Comparison of ENCODE assay signal across 13 mouse cellular contexts in genomic region chr10:93365824-93366223, GRCm38 (mm10). TPM values are rescaled to one million over a fixed set of nuclear protein-coding genes. Genes with fewer than 3 reads are reported as not detected.
DNase-seq lines count a peak whose midpoint lies in the region; ATAC-seq and TF ChIP-seq lines count a peak whose summit lies in the region.
"Had no signal": no experiment of that assay in that cellular context is flagged by ENCODE, and none has a peak within 500 bp of the region (broad histone marks: within the 10 kb centered on the region; RNA-seq: fewer than 3 reads in every experiment).

No protein-coding gene starts in this region.

- 0 out of 2 replicates have a peak, but pooled peaks have one; percentile 10 for ATAC-seq in hindbrain, postnatal 0 days
- no peak for ATAC-seq in hindbrain, embryonic 13.5 days (ENCODE audit: low FRiP score)

- no peak for TF ChIP-seq POLR2A in bone marrow macrophage, adult 2 months (IDR thresholded peaks at IDR 0.05; ENCODE audit: borderline replicate concordance, low read depth, low read length)

- no peaks in the 10 kb centered on the region for H3K4me1 ChIP-seq in hindbrain, postnatal 0 days (ENCODE audit: insufficient read depth, low read length)
- no peaks in the 10 kb centered on the region for H3K4me1 ChIP-seq in hindbrain, embryonic 13.5 days (replicated peaks)
- peaks cover 27% of the 10 kb centered on the region for H3K4me1 ChIP-seq in bone marrow macrophage, adult 2 months (ENCODE audit: control insufficient read depth, insufficient read depth, low read length)
- H3K4me1 ChIP-seq: embryonic facial prominence, embryonic 15.5 days; liver, embryonic 15.5 days; neural tube, embryonic 12.5 days had no signal

- TF ChIP-seq CTCF in hindbrain, postnatal 0 days (IDR thresholded peaks at IDR 0.05; ENCODE audit: low read depth): no peak
- TF ChIP-seq CTCF in bone marrow macrophage, adult 2 months (IDR thresholded peaks at IDR 0.05; ENCODE audit: low read depth, low read length): peak; percentile 25; the same call in 1 of the 2 replicates

- 85% methylated on average over 5 of the region's 5 CpGs for WGBS in hindbrain, postnatal 0 days
- 82% methylated on average over 5 of the region's 5 CpGs for WGBS in hindbrain, embryonic 13.5 days

- DNase-seq in hindbrain, postnatal 0 days (ENCODE audit: low spot score): no peak
- DNase-seq in retina, embryonic 14.5 days (ENCODE audit: low spot score): peak; percentile 25
- no peak for DNase-seq in retina, postnatal 1 day
- DNase-seq in ovary, adult 18-20 months (ENCODE audit: low spot score): no peak
- DNase-seq in cerebellum, postnatal 25 days: no peak
- DNase-seq in adrenal gland, postnatal 10 days: no peak
- DNase-seq: cerebellum, adult 2 months had no signal

- H3K9me3 ChIP-seq in hindbrain, postnatal 0 days (ENCODE audit: low read length): no peaks in the 10 kb centered on the region
- no peaks in the 10 kb centered on the region for H3K9me3 ChIP-seq in hindbrain, embryonic 13.5 days
- H3K9me3 ChIP-seq: embryonic facial prominence, embryonic 15.5 days; forebrain, embryonic 12.5 days; liver, embryonic 15.5 days; neural tube, embryonic 12.5 days had no signal

- H3K4me3 ChIP-seq in hindbrain, postnatal 0 days (ENCODE audit: low read length): no peak overlapping the region
- H3K4me3 ChIP-seq in hindbrain, embryonic 13.5 days: no peak overlapping the region
- no peak overlapping the region for H3K4me3 ChIP-seq in bone marrow macrophage, adult 2 months (ENCODE audit: insufficient read depth, low read length)
- H3K4me3 ChIP-seq: embryonic facial prominence, embryonic 15.5 days; forebrain, embryonic 12.5 days; liver, embryonic 15.5 days; neural tube, embryonic 12.5 days had no signal

- no peak overlapping the region for H3K27ac ChIP-seq in hindbrain, postnatal 0 days
- H3K27ac ChIP-seq in hindbrain, embryonic 13.5 days: no peak overlapping the region
- peak overlapping the region; percentile 69 for H3K27ac ChIP-seq in bone marrow macrophage, adult 2 months (ENCODE audit: insufficient read depth, low read depth, low read length)
- H3K27ac ChIP-seq: embryonic facial prominence, embryonic 15.5 days; forebrain, embryonic 12.5 days; liver, embryonic 15.5 days; neural tube, embryonic 12.5 days had no signal

- no peak overlapping the region for H3K9ac ChIP-seq in hindbrain, postnatal 0 days (replicated peaks; ENCODE audit: low read length)
- no peak overlapping the region for H3K9ac ChIP-seq in hindbrain, embryonic 13.5 days
- H3K9ac ChIP-seq: embryonic facial prominence, embryonic 15.5 days; forebrain, embryonic 12.5 days; liver, embryonic 15.5 days; neural tube, embryonic 12.5 days had no signal

- H3K27me3 ChIP-seq in hindbrain, postnatal 0 days (ENCODE audit: insufficient read depth, low read length): no peaks in the 10 kb centered on the region
- H3K27me3 ChIP-seq in hindbrain, embryonic 13.5 days: no peaks in the 10 kb centered on the region
- H3K27me3 ChIP-seq: embryonic facial prominence, embryonic 15.5 days; forebrain, embryonic 12.5 days; liver, embryonic 15.5 days; neural tube, embryonic 12.5 days had no signal

- H3K4me2 ChIP-seq in hindbrain, postnatal 0 days (ENCODE audit: low read depth, low read length): no peak overlapping the region
- H3K4me2 ChIP-seq in hindbrain, embryonic 13.5 days: no peak overlapping the region
- H3K4me2 ChIP-seq: embryonic facial prominence, embryonic 15.5 days; forebrain, embryonic 12.5 days; liver, embryonic 15.5 days; neural tube, embryonic 12.5 days had no signal

- no peaks in the 10 kb centered on the region for H3K36me3 ChIP-seq in hindbrain, postnatal 0 days (ENCODE audit: insufficient read depth, low read length)
- no peaks in the 10 kb centered on the region for H3K36me3 ChIP-seq in hindbrain, embryonic 13.5 days
- H3K36me3 ChIP-seq: embryonic facial prominence, embryonic 15.5 days; forebrain, embryonic 12.5 days; liver, embryonic 15.5 days; neural tube, embryonic 12.5 days had no signal

RNA-seq across cellular contexts. Expression of gene Elk3, which starts 54.9 kb away (rescaled TPM):
- total RNA-seq in hindbrain, postnatal 0 days (2014; rRNA removed): 7.6 and 9.5 TPM in 2 replicates
- polyA plus RNA-seq in hindbrain, postnatal 0 days (2015; fragmentation: Nextera tagmentation; extraction: Ambion mirVana): 6.2 and 7.1 TPM in 2 replicates
- 10.4 and 13.0 TPM in 2 replicates for polyA plus RNA-seq in hindbrain, embryonic 13.5 days (2015; fragmentation: Nextera tagmentation; extraction: Ambion mirVana)
- 57.2 and 65.1 TPM in 2 replicates for polyA plus RNA-seq in bone marrow macrophage, adult 2 months (2012; ENCODE audit: insufficient read depth, insufficient read length, missing spikeins)
- 10 to 100 TPM; 58.4 to 70.4 TPM for total RNA-seq in adrenal gland, postnatal 10 days (2021)
